Comparison of ENCODE assay signal across 15 mouse cellular contexts in the genomic region with DNA sequence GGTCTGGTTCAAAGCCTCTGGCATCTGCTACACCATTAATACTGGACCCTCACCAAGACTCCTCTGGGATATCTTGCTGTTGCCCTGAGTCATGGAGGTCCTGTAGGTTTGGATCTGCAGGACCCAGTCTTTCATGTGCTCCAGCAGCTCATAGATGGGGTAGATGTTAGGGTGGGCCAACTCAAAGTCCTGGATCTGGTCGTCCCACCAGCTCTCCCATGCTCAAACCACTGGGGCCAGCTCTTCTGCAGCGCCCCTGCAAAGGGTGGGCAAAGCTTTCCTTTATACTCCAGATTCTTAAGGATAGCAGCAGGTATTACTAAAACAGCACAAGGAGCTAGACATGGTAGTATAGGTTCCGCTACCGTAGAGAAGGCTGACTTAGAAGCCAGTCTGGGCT.
"Had no signal": no experiment of that assay in that cellular context is flagged by ENCODE, and none has a peak within 500 bp of the region (broad histone marks: within the 10 kb centered on the region; RNA-seq: fewer than 3 reads in every experiment).

No protein-coding gene starts in this region.

- DNase-seq: cerebellum, adult 8-10 months; cerebellum, adult 9-10 months; cerebellum, adult 9-11 months; cerebellum, postnatal 10 days; cerebellum, postnatal 14 days; cerebellum, postnatal 25 days; cerebellum, postnatal 36 days; embryo, embryonic 11 days; forebrain, postnatal 0 days; gastrocnemius, adult 2 months; gastrocnemius, postnatal 10 days; gastrocnemius, postnatal 14 days; gastrocnemius, postnatal 25 days; gastrocnemius, postnatal 36 days; heart, adult 2 months had no signal
